Mouse (Mus musculus) kidney, adult 9 months (tissue): ENCODE results near the gene Clec10a.

ENCODE experiments used
- DNase-seq: peaks from one replicate; pipeline ENCODE4 v3.0.0; 2022

Clec10a gene

DNA sequence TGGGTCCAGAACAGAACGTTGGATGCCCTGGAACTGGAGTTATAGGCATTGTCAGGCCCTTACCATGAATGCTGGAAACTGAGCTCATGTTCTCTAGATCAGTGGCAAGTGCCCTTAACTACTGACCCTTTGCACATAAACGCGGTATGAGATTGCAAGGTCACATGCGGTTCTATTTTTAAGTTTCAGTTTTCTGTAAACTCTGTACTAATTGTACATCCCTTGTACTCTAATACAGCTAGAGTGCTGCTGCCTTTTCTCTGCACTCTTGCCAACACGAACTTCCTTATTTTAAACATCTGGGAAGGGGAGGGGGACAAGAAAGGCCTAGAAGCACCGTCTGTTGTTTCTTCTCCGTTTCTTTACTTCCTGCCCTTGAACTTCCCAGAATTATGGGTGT is 29.1 kb downstream of the Clec10a start:
- no peak for DNase-seq

DNA sequence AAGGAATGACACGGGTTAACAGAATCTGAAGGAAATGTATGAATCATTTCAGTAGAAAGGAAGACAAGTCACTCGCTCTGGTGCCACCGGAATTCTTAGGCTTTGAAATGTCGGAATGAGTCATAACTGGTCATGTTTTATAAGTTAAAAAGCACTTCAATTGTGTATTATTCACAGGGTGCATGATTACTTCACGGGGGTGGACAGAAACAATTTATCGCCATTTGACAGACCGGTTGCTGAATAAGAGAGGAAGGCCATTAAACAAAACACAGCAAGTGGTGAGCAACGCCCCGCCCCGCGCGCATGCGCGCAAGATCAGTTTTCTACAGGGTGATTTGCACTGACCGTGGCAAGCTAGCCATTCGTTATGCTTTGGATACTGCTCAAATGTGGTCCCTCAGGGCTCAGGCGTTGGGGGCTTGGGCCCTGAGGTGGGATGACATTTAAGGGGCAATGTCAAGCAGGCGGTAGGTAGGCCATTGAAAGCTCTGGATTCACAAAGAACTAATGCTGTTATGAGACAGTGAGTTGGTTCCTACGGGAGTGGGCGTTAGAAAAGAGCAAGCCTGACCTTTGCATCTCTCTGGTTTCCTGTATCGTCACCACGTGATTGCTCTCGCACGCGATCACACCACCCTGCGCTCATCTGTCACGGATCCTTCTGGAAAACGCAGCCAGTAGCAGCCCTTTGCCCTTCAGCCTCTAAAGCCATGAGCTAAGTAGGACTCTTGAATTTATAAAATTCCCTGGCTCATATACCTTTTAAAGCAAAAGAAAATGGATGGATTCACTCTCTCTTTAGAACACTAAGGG is 33.5 kb downstream of the Clec10a start:
- no peak for DNase-seq

DNA sequence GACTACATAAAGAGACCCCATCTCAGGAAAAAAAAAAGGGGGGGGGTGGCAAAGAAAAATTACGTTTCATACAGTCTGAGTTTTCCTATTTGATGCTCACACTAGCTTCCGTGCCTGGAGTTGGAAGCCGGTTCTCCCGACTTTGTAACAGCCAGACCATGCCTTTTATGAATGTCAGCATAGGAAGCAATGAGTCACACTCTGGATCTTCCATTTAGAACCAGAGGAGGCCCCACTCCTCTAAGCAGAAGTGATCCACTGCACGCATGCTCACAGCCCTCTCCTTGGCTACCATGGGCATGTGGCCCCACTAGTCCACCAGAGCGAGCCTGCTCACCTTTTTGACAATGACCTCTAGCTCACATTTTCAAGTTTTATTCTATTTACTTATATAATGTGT is 35.2 kb downstream of the Clec10a start:
- DNase-seq: no peak

GRCm38 (mm10) chr11:70192157-70192556 is 36.2 kb downstream of the Clec10a start:
- no peak for DNase-seq

DNA sequence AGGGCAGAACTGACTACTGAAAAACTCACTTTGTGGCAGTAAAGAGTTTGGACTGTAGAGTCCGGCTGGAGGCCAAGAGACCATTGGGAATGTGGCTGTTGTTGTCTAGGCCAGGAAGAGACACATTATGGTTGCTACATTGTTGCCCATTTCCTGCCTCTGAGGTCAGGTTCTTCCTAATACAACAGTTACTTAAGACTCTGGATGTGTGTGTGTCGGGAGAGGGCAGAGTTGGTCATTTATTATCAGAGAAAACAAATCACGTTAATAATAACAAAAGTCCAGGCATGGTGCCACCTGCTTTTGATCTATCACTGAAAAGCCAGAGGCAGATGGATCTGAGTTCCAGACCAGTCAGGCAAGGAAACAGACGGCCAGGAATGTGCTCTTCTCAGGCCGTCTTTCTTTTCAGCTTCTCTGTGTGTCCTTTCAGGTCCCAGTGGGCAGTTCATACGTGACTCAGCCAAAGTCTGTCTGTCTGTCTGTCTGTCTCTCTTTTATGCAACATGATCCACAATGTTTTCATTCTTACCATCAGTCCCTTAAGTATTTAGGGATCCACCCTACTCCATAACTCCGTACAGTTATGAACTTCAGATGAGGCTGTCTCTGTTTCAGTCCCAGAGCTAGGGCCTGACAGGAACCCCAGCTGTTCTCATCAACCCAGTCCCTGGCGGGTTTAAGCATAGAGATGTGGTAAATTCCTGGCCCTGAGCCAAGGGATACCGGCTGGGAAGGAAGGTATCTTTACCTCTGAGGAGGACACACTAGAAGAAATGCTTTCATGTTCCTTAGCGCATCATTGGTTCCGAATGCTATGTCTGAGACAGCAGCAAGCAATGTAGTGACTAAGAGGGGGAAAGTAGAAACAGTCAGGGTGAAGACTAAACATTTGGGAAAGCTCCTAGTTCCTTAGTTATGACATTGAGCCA is 37.6 kb downstream of the Clec10a start:
- peak; percentile 81 for DNase-seq

DNA sequence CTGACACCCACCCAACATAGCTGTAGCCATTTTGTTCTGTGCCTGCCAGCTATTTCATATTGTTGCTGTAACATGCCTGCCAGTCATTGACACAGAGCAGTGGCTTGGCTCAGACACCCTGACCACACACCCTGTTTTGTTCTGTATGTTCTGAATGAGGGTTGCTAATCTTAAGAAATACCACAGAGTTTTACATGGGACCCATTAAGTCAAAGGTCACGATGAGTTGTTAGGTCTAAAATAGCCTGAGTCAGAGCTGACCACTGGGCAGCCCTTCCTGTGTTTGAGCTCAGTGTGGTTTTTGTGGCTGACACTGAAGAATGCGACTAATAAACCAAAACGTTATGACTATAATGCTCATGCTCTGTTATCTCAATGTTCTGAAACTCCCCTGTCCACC is 42.3 kb downstream of the Clec10a start:
- DNase-seq: no peak

GRCm38 (mm10) chr11:70199107-70199506 is 43.1 kb downstream of the Clec10a start:
- no peak for DNase-seq

- DNase-seq: peak; percentile 37
These were observed 44.1 kb downstream of the Clec10a start for GRCm38 (mm10) chr11:70200036-70200608.

GRCm38 (mm10) chr11:70201691-70202090 is 45.7 kb downstream of the Clec10a start:
- peak; percentile 91 for DNase-seq

DNA sequence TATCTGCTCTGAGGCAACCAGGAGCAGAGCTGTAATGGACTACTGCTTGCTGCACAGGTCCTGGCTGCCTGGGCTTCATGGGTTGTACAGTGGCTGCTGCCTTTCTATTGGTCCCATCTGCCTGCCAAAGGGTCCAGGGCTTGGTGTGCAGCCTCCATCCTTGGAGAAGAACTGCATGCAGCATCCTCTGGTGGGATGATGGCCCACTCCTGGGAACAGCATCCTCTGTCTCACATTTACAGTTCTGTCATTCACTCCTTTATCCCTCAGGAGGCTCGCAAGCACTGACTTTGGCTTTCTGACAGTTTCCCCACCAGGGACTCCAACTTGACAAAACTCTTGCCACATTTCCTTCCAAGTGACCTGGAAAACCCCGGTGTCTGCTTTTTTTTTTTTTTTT is 50.8 kb downstream of the Clec10a start:
- DNase-seq: no peak

DNA sequence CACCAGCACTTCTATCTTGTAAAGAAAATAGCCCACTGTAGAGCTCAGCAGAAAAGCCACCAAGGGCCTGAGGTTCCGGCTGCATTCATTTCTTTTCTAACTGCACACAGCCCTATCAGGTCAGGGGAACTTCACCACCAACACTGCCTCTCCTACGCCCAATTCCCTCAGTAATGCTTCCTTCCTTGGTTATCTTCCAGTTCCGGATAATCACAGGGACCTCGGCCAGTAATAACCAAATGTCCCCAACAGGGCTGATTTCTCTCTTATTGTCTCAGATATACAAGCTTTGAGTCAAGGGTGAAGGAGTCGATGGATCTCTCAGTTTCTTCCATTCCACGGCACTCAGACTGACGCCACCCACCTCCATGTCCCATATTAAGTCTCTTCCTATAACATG is 51.3 kb downstream of the Clec10a start:
- DNase-seq: peak; percentile 31

- peak; percentile 42 for DNase-seq
These were observed 52.9 kb downstream of the Clec10a start for GRCm38 (mm10) chr11:70208778-70209388.

DNA sequence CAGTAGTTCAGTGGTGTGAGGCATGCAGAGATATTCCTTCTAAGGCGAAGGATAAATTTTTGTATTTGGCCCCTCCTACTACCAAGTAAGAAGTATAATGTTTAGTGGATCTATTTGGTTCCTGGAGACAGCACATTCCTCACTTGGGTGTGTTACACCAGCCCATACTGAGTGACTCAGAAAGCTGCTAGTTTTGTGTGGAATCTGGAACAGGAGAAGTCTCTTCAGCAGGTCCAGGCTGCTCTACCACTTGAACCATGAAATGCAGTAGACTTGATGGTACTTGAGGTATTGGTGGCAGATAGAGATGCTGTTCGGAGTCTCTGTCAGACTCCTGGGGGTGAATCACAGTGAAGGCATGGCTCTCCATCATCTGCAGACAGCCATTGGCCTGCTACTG is 54.7 kb downstream of the Clec10a start:
- peak; percentile 11 for DNase-seq

- no peak for DNase-seq
These were observed 56.0 kb downstream of the Clec10a start for GRCm38 (mm10) chr11:70211972-70212371.

DNA sequence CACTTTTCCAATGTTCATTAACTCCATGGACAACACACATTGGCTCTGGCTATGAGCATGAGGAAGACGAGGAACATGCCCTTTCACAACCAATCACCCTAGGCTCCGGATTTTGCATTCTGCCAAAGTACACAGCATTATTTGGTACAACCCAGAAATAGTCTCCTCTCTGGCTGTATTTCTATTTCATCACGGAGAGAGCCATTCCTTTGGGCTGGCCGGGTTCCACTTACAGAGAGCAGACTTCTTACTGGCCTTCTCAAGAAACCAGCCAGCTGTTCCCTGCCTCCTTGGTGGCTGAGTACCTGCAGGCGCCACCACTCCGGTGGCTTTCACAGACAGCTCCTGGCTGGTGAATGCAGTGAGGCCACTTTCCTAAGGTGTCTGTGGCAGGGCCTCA is 56.4 kb downstream of the Clec10a start, which contains the start of gene Slc16a11:
Gene Slc16a11, plus strand, starts transcription at position 330 of the 400 bp plus-strand sequence.
- DNase-seq: peak; percentile 47

DNA sequence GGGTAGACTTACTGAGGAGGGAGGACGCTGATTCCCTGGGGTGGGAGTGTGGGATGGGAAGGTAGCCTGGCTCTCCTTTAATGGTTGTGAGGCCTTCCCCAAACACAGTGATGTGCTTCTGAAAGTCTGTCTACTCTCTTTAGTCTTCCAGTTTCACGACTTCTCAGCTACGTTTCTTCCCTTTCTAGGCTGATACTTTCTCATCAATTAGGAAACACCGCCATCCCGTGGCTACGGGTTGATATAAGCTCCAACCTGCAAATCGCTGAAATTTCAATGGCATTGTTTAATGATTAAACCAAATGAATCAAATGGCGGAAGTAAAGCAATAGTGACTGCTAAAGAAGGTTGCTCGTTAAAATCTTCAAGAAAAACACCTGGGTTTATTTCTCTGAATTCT is 56.9 kb downstream of the Clec10a start:
- DNase-seq: peak; percentile 94

- DNase-seq: peak; percentile 48
These were observed 57.7 kb downstream of the Clec10a start for GRCm38 (mm10) chr11:70213736-70214135.

DNA sequence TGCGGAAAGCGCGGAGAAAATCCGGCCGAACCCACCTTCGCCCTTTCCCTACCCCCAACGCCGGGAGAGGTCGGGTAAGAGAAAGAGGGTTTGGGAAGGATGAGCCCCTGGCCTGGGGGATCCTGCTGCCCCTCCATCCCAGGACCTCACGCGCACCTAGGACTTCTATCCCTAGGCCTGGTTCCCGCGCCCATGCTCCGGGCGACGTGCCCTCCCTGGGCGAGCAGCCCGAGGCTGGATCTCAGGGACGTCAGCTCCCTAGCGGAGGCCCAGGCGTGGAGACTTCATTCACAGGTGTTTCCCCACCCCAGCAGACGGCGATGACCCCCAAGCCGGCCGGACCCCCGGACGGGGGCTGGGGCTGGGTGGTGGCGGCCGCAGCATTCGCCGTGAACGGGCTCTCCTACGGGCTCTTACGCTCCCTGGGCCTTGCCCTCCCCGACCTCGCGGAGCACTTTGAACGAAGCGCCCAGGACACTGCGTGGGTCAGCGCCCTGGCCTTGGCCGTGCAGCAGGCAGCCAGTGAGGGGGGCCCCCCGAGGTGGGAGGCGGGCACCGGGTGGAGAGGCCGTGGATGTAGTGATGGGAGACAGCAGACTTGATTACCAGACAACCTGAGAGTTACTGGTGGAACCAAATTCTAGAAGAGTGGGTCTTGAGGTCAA is 58.3 kb downstream of the Clec10a start:
- DNase-seq: peak; percentile 88

DNA sequence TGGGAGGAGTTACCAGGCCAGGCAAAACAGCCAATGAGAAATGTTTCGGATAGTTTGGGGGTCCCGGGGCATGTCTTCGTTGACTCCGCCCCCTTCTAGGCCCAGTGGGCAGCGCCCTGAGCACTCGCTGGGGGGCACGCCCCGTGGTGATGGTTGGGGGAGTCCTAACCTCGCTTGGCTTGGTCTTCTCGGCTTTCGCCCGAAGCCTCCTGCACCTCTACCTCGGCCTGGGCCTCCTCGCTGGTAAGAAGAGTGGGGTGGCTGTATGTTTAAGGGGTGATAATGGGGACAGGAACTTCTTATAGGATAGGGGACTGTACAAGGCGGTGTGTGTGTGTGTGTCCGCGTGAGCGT is 58.8 kb downstream of the Clec10a start:
- DNase-seq: no peak

DNA sequence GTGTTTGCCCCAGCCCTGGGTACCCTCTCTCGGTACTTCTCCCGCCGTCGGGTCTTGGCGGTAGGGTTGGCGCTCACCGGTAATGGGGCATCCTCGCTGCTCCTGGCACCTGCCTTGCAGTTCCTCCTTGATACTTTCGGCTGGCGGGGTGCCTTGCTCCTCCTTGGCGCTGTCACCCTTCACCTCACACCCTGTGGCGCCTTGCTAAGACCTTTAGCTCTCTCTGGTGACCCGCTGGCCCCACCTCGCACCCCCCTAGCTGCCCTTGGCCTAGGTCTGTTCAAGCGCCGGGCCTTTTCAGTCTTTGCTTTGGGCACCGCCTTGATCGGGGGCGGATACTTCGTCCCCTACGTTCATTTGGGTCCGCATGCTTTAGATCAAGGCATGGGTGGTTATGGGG is 59.3 kb downstream of the Clec10a start:
- peak; percentile 79 for DNase-seq

DNA sequence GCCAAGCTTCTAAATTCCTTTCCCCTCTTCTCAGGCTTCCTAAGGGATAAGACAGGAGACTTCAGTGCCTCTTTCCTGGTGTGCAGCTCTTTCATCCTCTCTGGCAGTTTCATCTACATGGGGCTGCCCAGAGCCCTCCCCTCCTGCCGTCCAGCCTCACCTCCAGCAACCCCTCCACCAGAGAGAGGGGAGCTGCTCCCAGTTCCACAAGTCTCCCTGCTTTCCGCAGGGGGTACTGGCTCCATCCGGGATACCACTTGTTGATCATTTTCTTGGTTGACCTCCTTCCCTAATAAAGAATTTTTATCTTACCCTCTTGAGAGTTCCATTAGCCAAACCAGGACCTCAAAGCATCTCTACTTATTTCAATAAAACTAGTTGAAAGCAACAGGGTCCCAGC is 60.1 kb downstream of the Clec10a start:
- peak; percentile 13 for DNase-seq

- DNase-seq: peak; percentile 92
These were observed 62.0 kb downstream of the Clec10a start for GRCm38 (mm10) chr11:70218039-70218438.
